Mouse (Mus musculus): ENCODE measurements around the gene Tmem132b. TPM values are rescaled to one million over a fixed set of nuclear protein-coding genes. Genes with fewer than 3 reads are reported as not detected.

Gene Tmem132b
- polyA plus RNA-seq, 1 experiment, result not detected

GRCm38 (mm10) chr5:125780332-125780731 is 248.8 kb downstream of the Tmem132b start:
- peaks cover 84% of the 10 kb centered on the region for H3K9me3 ChIP-seq
- TF ChIP-seq FLI1 (IDR thresholded peaks at IDR 0.05; ENCODE audit: low read length) (no peak), GATA1 (IDR thresholded peaks at IDR 0.05; ENCODE audit: borderline replicate concordance, low read length) (no peak)

DNA sequence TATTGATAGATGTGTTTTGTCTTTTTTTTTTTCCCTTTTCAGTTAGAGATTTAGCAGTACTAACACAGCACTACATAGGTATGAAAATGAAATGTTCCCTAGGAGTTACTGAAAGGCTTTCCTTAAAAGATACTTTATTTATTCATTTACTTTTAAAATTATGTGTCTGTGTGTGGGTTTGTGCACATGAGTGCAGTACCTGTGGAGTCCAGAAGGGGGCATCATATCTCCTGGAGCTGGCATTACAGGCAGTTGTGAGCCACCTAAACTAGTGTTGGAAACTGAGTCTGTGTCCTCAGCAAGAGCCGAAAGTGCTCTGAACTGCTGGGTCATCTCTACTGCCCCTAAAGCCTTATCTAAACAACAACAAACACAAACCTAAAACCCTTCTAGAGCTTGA is 261.1 kb downstream of the Tmem132b start:
- no peaks in the 10 kb centered on the region for H3K36me3 ChIP-seq (replicated peaks; ENCODE audit: low read length)
- H3K9me3 ChIP-seq, result peaks cover 50% of the 10 kb centered on the region
- no peaks in the 10 kb centered on the region for H3K27me3 ChIP-seq (replicated peaks)
- no peaks in the 10 kb centered on the region for H3K4me1 ChIP-seq
- no peak overlapping the region for H3K4me3 ChIP-seq (replicated peaks)
- TF ChIP-seq FLI1 (IDR thresholded peaks at IDR 0.05; ENCODE audit: low read length) (no peak), GATA1 (IDR thresholded peaks at IDR 0.05; ENCODE audit: borderline replicate concordance, low read length) (no peak)

More at GRCm38 (mm10) chr5:125780332-125780731, 248.8 kb downstream of the Tmem132b start:
- Histone ChIP-seq H3K4me3 (replicated peaks) (peak overlapping the region; percentile 18), H3K36me3 (replicated peaks; ENCODE audit: low read length) (no peaks in the 10 kb centered on the region), H3K4me1 (no peaks in the 10 kb centered on the region), H3K27me3 (replicated peaks) (no peaks in the 10 kb centered on the region)

GRCm38 (mm10) chr5:125794318-125794717 is 262.7 kb downstream of the Tmem132b start:
- TF ChIP-seq FLI1 (IDR thresholded peaks at IDR 0.05; ENCODE audit: low read length) (no peak), GATA1 (IDR thresholded peaks at IDR 0.05; ENCODE audit: borderline replicate concordance, low read length) (no peak)
- H3K36me3 ChIP-seq (replicated peaks; ENCODE audit: low read length), result no peaks in the 10 kb centered on the region
- H3K27me3 ChIP-seq (replicated peaks), result no peaks in the 10 kb centered on the region
- peaks cover 58% of the 10 kb centered on the region for H3K9me3 ChIP-seq
- H3K4me1 ChIP-seq, result no peaks in the 10 kb centered on the region
- H3K4me3 ChIP-seq (replicated peaks), result no peak overlapping the region

DNA sequence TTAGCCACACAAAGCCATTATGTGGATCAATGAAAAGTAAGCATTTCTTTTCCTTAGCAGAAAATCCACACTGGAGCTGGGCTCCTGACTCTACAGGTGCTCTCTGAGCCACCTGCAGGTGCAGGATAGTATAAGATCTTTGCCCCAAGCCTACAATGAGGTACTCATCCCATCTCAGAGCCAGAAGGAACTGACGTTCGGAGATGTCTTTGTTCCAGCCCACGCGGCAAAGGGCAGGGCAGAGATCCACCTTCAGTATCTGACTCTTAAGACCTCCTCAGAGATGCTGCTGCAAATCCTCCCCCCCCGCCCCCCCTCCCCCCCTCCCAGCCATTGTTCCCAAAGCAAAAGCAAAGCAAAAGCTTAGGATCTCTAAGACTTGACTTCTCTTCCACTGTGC is 268.0 kb downstream of the Tmem132b start:
- H3K9me3 ChIP-seq, result peaks cover 59% of the 10 kb centered on the region
- H3K36me3 ChIP-seq (replicated peaks; ENCODE audit: low read length), result no peaks in the 10 kb centered on the region
- no peak overlapping the region for H3K4me3 ChIP-seq (replicated peaks)
- no peaks in the 10 kb centered on the region for H3K27me3 ChIP-seq (replicated peaks)
- H3K4me1 ChIP-seq, result no peaks in the 10 kb centered on the region
- TF ChIP-seq GATA1 (IDR thresholded peaks at IDR 0.05; ENCODE audit: borderline replicate concordance, low read length) (no peak), FLI1 (IDR thresholded peaks at IDR 0.05; ENCODE audit: low read length) (no peak)

DNA sequence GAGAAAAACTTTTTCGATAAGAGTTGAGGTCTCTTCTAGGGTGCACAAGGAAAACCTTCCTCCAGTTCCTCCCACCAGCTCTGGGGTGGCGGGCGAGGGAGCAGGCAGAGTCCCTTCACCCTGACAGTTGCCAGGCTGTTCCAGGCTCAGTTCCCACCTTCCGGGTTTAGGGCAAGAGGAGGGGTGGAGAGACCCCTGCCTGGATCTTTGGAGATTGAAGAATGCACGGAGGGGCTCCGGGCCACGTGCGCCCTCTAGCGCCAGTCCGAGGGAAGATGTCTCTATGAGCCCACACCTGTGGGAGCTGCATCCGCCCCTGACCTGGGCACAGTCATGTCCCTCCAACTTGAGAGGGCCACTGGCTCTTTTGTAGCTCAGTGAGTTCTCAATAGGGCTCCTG is 268.5 kb downstream of the Tmem132b start:
- H3K4me3 ChIP-seq (replicated peaks), result no peak overlapping the region
- TF ChIP-seq FLI1 (IDR thresholded peaks at IDR 0.05; ENCODE audit: low read length) (no peak), GATA1 (IDR thresholded peaks at IDR 0.05; ENCODE audit: borderline replicate concordance, low read length) (no peak)
- H3K36me3 ChIP-seq (replicated peaks; ENCODE audit: low read length), result no peaks in the 10 kb centered on the region
- H3K27me3 ChIP-seq (replicated peaks), result no peaks in the 10 kb centered on the region
- H3K4me1 ChIP-seq, result no peaks in the 10 kb centered on the region
- peaks cover 63% of the 10 kb centered on the region for H3K9me3 ChIP-seq

DNA sequence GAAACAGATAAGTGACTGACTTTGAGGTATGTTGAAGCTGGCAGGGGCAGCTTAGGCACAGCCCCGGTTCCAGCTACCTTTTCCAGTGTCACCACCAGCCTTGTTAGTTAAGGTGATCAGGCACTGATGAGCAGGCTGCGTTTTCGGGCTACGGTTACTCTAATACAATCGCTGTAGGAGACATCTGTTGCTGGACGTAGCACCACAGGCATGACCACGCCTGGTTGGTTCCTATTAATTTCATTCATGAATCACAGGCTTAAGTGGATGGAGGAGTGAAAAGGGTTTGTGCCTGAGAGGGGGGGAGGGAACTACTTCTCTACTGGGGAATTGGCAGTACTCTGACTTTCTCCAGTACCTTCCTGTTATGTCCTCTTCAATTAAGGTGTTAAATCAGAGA is 271.2 kb downstream of the Tmem132b start:
- H3K4me1 ChIP-seq, result no peaks in the 10 kb centered on the region
- no peaks in the 10 kb centered on the region for H3K36me3 ChIP-seq (replicated peaks; ENCODE audit: low read length)
- H3K9me3 ChIP-seq, result peaks cover 85% of the 10 kb centered on the region
- H3K27me3 ChIP-seq (replicated peaks), result no peaks in the 10 kb centered on the region
- H3K4me3 ChIP-seq (replicated peaks), result no peak overlapping the region
- TF ChIP-seq FLI1 (IDR thresholded peaks at IDR 0.05; ENCODE audit: low read length) (no peak), GATA1 (IDR thresholded peaks at IDR 0.05; ENCODE audit: borderline replicate concordance, low read length) (no peak)

GRCm38 (mm10) chr5:125805327-125805726 is 273.8 kb downstream of the Tmem132b start:
- Histone ChIP-seq H3K9me3 (peaks cover 81% of the 10 kb centered on the region), H3K4me3 (replicated peaks) (no peak overlapping the region), H3K36me3 (replicated peaks; ENCODE audit: low read length) (no peaks in the 10 kb centered on the region), H3K4me1 (no peaks in the 10 kb centered on the region), H3K27me3 (replicated peaks) (no peaks in the 10 kb centered on the region)
- TF ChIP-seq FLI1 (IDR thresholded peaks at IDR 0.05; ENCODE audit: low read length) (no peak), GATA1 (IDR thresholded peaks at IDR 0.05; ENCODE audit: borderline replicate concordance, low read length) (no peak)

GRCm38 (mm10) chr5:125807861-125808260 is 276.3 kb downstream of the Tmem132b start:
- H3K4me1 ChIP-seq, result no peaks in the 10 kb centered on the region
- no peak for TF ChIP-seq FLI1 (IDR thresholded peaks at IDR 0.05; ENCODE audit: low read length)
- no peak for TF ChIP-seq GATA1 (IDR thresholded peaks at IDR 0.05; ENCODE audit: borderline replicate concordance, low read length)
- H3K36me3 ChIP-seq (replicated peaks; ENCODE audit: low read length), result no peaks in the 10 kb centered on the region
- H3K9me3 ChIP-seq, result peaks cover 75% of the 10 kb centered on the region
- no peak overlapping the region for H3K4me3 ChIP-seq (replicated peaks)
- H3K27me3 ChIP-seq (replicated peaks), result no peaks in the 10 kb centered on the region

GRCm38 (mm10) chr5:125829342-125829741 is 297.8 kb downstream of the Tmem132b start:
- Histone ChIP-seq H3K4me1 (no peaks in the 10 kb centered on the region), H3K4me3 (replicated peaks) (no peak overlapping the region), H3K27me3 (replicated peaks) (no peaks in the 10 kb centered on the region), H3K36me3 (replicated peaks; ENCODE audit: low read length) (no peaks in the 10 kb centered on the region), H3K9me3 (peaks cover 64% of the 10 kb centered on the region)
- no peak for TF ChIP-seq FLI1 (IDR thresholded peaks at IDR 0.05; ENCODE audit: low read length)
- TF ChIP-seq GATA1 (IDR thresholded peaks at IDR 0.05; ENCODE audit: borderline replicate concordance, low read length), result no peak

DNA sequence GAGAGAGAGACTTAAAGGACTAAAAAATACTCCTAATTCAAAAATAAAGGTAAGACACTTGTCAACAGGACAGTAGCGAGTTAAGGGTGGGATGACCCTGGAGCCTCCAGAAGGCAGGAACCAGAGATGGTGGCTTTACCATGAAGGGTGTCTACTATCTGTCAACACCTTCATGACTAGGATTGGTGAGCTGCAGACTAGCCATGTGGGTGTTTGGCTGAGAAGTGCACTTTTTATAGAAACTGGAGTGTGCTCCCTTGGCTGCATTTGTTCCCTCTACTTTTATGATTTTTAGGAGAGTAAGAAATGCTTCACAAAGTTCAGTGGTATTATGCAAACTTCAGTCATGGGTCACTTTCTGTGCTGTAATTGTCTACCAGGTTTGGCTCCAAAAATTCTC is 304.3 kb downstream of the Tmem132b start:
- Histone ChIP-seq H3K9me3 (peaks cover 55% of the 10 kb centered on the region), H3K36me3 (replicated peaks; ENCODE audit: low read length) (no peaks in the 10 kb centered on the region), H3K4me1 (no peaks in the 10 kb centered on the region), H3K27me3 (replicated peaks) (no peaks in the 10 kb centered on the region), H3K4me3 (replicated peaks) (no peak overlapping the region)
- TF ChIP-seq FLI1 (IDR thresholded peaks at IDR 0.05; ENCODE audit: low read length) (no peak), GATA1 (IDR thresholded peaks at IDR 0.05; ENCODE audit: borderline replicate concordance, low read length) (no peak)

DNA sequence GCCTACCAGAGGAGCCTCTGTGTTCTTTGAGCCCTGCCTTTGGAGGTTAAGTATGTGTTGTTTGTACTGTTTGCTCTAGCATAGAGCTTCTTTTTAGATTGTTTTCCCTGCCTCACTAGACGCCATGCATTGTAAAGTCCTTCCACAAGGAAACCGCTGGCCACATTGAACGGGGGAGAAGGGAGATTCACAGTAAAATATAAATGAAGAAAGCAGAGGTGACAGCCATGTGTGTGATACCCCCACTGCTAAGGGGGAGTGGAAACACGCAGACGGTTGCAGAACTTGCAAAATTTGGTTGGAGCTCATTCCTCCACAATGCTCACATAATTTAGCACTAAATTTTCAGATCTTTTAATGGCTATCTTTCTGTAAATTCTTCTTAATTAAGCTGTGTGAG is 305.2 kb downstream of the Tmem132b start:
- Histone ChIP-seq H3K4me1 (no peaks in the 10 kb centered on the region), H3K36me3 (replicated peaks; ENCODE audit: low read length) (no peaks in the 10 kb centered on the region), H3K9me3 (peaks cover 46% of the 10 kb centered on the region), H3K4me3 (replicated peaks) (no peak overlapping the region), H3K27me3 (replicated peaks) (no peaks in the 10 kb centered on the region)
- no peak for TF ChIP-seq FLI1 (IDR thresholded peaks at IDR 0.05; ENCODE audit: low read length)
- no peak for TF ChIP-seq GATA1 (IDR thresholded peaks at IDR 0.05; ENCODE audit: borderline replicate concordance, low read length)

Other genes with a start within 250 kb of the Tmem132b start
- 138 and 186 TPM in 2 replicates for gene Scarb1, start 190.7 kb upstream of the Tmem132b start, polyA plus RNA-seq (2012; ENCODE audit: insufficient read depth, low replicate concordance)
- gene Gm10382, start 142.5 kb upstream of the Tmem132b start, polyA plus RNA-seq (2012; ENCODE audit: insufficient read depth, low replicate concordance), result 0.53 and 1.9 TPM in 2 replicates
- gene Ubc, start 141.6 kb upstream of the Tmem132b start, polyA plus RNA-seq (2012; ENCODE audit: insufficient read depth, low replicate concordance), result 71.3 and 127 TPM in 2 replicates
- gene Dhx37, start 97.7 kb upstream of the Tmem132b start, polyA plus RNA-seq (2012; ENCODE audit: insufficient read depth, low replicate concordance), result 14.4 and 23.5 TPM in 2 replicates
- gene Bri3bp, start 90.2 kb upstream of the Tmem132b start, polyA plus RNA-seq (2012; ENCODE audit: insufficient read depth, low replicate concordance), result 36.3 and 36.5 TPM in 2 replicates
- gene Aacs, start 56.0 kb upstream of the Tmem132b start, polyA plus RNA-seq (2012; ENCODE audit: insufficient read depth, low replicate concordance), result 55.1 and 59.7 TPM in 2 replicates